Mouse (Mus musculus): ENCODE results near the gene Vasn. TPM values are rescaled to one million over a fixed set of nuclear protein-coding genes. Genes with fewer than 3 reads are reported as not detected.

Vasn gene
- polyA plus RNA-seq, 1 experiment: 1.5 TPM

- TF ChIP-seq POLR2A (IDR thresholded peaks at IDR 0.05; ENCODE audit: borderline replicate concordance, low read depth, low read length) (no peak), CTCF (IDR thresholded peaks at IDR 0.05; ENCODE audit: low read depth, low read length) (no peak)
- H3K27ac ChIP-seq (ENCODE audit: insufficient read depth, low read depth, low read length): no peak overlapping the region
Observed at GRCm38 (mm10) chr16:4598041-4598440, 41.7 kb upstream of the Vasn start.

DNA sequence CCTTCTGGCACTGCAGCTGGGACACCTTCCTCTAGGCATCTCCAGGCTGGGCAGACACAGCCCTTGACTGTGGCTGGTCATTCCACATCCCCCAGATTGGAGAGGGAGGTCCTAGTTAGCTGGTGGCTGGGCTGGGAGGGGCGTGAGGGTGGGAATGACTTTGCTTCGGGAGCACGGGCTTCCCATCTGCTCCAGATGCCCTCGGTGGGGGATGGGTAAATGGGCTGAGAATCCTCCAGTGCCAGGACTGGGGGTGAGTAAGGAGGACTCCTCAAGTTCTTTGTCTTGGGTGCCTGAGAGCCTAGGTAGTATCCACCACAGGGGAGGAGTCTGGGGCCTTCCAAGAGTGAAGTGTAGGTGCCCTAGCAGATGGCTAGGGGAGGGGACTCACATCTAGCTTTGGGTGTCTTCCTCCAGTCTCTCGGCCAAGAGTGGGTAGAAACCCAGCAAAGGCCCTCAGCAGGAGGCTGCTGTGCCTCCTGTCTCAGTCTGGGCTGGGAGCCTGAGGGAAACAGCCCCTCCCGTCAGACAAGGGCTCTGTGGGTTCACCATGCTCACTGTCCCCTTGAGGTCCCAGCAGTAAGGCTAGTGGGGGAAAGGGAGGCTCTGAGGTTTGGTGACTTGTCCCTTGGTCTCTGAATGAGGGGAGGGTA is 40.7 kb upstream of the Vasn start:
- Histone ChIP-seq H3K27ac (ENCODE audit: insufficient read depth, low read depth, low read length) (no peak overlapping the region), H3K4me3 (ENCODE audit: insufficient read depth, low read length) (no peak overlapping the region), H3K4me1 (ENCODE audit: control insufficient read depth, insufficient read depth, low read length) (no peaks in the 10 kb centered on the region)
- TF ChIP-seq POLR2A (IDR thresholded peaks at IDR 0.05; ENCODE audit: borderline replicate concordance, low read depth, low read length): no peak
- no peak for TF ChIP-seq CTCF (IDR thresholded peaks at IDR 0.05; ENCODE audit: low read depth, low read length)

More at GRCm38 (mm10) chr16:4598041-4598440, 41.7 kb upstream of the Vasn start:
- no peaks in the 10 kb centered on the region for H3K4me1 ChIP-seq (ENCODE audit: control insufficient read depth, insufficient read depth, low read length)
- no peak overlapping the region for H3K4me3 ChIP-seq (ENCODE audit: insufficient read depth, low read length)

GRCm38 (mm10) chr16:4599616-4600015 is 40.1 kb upstream of the Vasn start:
- Histone ChIP-seq H3K4me1 (ENCODE audit: control insufficient read depth, insufficient read depth, low read length) (no peaks in the 10 kb centered on the region), H3K27ac (ENCODE audit: insufficient read depth, low read depth, low read length) (no peak overlapping the region), H3K4me3 (ENCODE audit: insufficient read depth, low read length) (no peak overlapping the region)
- no peak for TF ChIP-seq CTCF (IDR thresholded peaks at IDR 0.05; ENCODE audit: low read depth, low read length)
- no peak for TF ChIP-seq POLR2A (IDR thresholded peaks at IDR 0.05; ENCODE audit: borderline replicate concordance, low read depth, low read length)

DNA sequence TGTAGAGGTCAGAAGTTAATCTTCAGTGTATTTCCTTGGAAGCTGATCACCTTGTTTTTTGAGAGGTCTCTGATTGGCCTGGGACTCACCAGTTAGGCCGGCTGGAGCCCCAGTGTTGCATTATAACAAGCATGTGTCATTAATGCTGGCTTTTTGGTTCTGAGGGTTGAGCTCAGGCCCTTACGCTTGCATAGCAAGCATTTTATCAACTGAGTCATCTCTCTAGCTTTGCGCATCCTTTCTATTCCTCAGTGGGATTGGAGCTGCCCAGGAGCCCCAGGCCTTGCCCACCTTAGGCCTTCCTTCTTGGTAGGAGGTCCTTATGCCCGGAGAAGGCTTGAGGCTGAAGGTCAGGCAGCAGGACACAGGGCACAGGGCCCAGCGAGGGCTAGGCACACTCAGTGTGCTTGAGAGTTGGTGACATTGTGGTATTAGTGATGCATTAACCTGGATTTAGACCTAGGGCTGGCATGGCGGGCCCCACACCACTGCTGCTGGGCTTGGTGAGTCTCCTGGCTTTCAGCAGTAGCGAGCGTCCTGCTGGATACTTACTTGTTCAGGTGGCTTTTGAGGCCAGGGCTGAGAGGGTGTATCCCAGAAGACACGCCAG is 38.9 kb upstream of the Vasn start:
- no peak overlapping the region for H3K4me3 ChIP-seq (ENCODE audit: insufficient read depth, low read length)
- no peak overlapping the region for H3K27ac ChIP-seq (ENCODE audit: insufficient read depth, low read depth, low read length)
- H3K4me1 ChIP-seq (ENCODE audit: control insufficient read depth, insufficient read depth, low read length): peaks cover 1% of the 10 kb centered on the region; the same call in 1 of the 2 replicates
- TF ChIP-seq CTCF (IDR thresholded peaks at IDR 0.05; ENCODE audit: low read depth, low read length) (no peak), POLR2A (IDR thresholded peaks at IDR 0.05; ENCODE audit: borderline replicate concordance, low read depth, low read length) (no peak)

DNA sequence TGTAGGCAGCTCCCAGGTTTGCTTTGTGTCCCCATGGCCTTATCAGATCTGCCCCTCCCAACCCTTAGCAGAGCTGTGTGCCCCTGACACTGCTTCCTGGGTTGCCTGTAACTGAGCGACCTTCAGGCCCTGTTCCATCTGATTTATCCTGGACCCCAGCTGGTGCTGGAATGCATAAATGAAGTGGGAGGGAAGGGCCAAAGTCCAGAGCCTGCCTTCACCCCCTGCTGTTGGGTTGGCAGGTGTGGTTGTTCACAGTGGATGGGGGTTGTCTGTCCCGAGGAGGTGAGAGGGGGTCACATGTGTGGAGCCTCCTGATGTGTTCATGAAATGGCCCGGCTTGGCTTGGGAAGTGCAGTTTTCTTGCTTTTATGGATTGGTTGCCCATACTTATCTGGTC is 37.6 kb upstream of the Vasn start:
- peaks cover 14% of the 10 kb centered on the region for H3K4me1 ChIP-seq (ENCODE audit: control insufficient read depth, insufficient read depth, low read length)
- H3K4me3 ChIP-seq (ENCODE audit: insufficient read depth, low read length): no peak overlapping the region
- H3K27ac ChIP-seq (ENCODE audit: insufficient read depth, low read depth, low read length): no peak overlapping the region
- no peak for TF ChIP-seq POLR2A (IDR thresholded peaks at IDR 0.05; ENCODE audit: borderline replicate concordance, low read depth, low read length)
- no peak for TF ChIP-seq CTCF (IDR thresholded peaks at IDR 0.05; ENCODE audit: low read depth, low read length)

DNA sequence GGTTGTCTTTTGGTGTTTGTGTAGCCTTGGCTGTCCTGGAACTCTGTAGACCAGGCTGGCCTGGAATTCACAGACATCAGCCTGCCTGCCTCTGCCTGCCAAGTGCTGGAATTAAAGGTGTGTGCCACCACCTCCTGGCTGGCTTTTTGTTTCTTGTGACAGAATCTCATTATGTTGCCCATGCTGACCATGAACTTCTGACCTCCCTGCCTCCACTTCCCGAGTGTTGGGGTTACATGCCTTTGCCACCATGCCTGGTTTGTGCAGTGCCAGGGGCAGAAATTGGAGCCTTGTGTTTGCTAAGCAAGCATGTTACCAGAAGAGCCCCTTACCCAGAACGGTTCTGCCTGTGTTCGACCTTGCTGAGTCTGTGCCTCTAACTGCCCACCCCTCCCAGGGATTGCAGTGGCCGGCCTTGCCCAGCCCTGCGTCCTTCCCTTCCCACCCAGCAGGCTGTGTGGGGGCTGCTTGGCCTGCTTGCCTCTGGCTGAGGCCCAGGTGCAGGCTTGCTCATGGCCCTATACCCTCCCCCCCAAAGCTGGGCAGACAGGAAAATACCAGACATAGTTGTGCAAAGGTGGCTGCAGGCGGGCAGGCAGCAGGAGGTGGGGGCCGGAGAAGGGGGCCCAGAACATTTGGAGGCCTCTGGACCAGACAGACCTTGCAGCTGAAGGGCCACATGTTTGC is 36.8 kb upstream of the Vasn start:
- H3K4me1 ChIP-seq (ENCODE audit: control insufficient read depth, insufficient read depth, low read length): peaks cover 14% of the 10 kb centered on the region
- H3K27ac ChIP-seq (ENCODE audit: insufficient read depth, low read depth, low read length): no peak overlapping the region
- no peak overlapping the region for H3K4me3 ChIP-seq (ENCODE audit: insufficient read depth, low read length)
- TF ChIP-seq POLR2A (IDR thresholded peaks at IDR 0.05; ENCODE audit: borderline replicate concordance, low read depth, low read length) (no peak), CTCF (IDR thresholded peaks at IDR 0.05; ENCODE audit: low read depth, low read length) (no peak)

DNA sequence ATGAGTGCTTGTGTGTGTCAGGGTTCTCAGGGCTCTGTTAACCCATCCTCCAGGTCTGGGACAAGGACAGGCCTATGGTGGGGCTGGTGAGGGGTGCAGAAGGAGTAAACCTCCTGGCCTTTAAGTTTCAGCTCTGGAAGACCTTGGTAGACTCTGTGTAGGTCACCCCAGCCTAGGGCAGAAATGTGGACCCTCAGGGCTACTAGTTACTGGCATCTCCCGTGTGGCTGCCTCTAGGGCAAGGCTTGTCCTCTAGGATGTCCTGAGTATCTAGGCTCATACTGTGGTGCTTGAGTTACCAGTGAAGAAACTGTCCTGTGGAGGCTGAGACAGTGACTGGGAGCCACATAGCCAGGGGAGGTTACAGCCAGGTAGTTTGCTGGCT is 36.3 kb upstream of the Vasn start:
- no peak overlapping the region for H3K27ac ChIP-seq (ENCODE audit: insufficient read depth, low read depth, low read length)
- TF ChIP-seq POLR2A (IDR thresholded peaks at IDR 0.05; ENCODE audit: borderline replicate concordance, low read depth, low read length) (no peak), CTCF (IDR thresholded peaks at IDR 0.05; ENCODE audit: low read depth, low read length) (no peak)

DNA sequence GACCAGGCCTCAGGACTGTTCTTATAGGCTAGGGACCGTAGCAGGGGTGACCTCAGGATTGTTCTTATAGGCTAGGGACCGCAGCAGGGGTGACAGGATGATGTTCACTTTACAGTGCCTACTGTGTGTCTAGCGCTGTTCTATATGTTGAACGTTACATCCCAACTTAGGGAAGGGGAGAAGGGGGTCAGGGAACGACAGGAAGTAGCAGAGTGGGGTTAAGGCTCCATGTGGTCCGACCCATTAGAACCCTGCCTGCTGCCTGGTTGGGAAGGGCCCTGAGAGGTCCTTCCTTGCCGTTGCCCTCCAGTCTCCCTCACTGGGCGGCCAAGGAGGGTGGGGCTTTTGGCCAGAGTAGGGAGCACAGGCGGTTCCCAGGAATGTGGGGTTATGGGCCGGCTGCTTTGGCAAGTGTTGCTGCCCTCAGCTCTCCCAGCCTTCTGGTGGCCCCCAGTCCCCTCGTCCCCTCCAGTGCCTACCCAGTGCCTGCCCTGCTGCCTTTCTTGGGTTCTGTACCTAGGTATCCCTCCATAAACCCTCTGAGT is 35.4 kb upstream of the Vasn start:
- peaks cover 14% of the 10 kb centered on the region for H3K4me1 ChIP-seq (ENCODE audit: control insufficient read depth, insufficient read depth, low read length)
- TF ChIP-seq CTCF (IDR thresholded peaks at IDR 0.05; ENCODE audit: low read depth, low read length) (no peak), POLR2A (IDR thresholded peaks at IDR 0.05; ENCODE audit: borderline replicate concordance, low read depth, low read length) (no peak)
- H3K27ac ChIP-seq (ENCODE audit: insufficient read depth, low read depth, low read length): no peak overlapping the region
- no peak overlapping the region for H3K4me3 ChIP-seq (ENCODE audit: insufficient read depth, low read length)

More for the DNA sequence above, 36.3 kb upstream of the Vasn start:
- Histone ChIP-seq H3K4me3 (ENCODE audit: insufficient read depth, low read length) (no peak overlapping the region), H3K4me1 (ENCODE audit: control insufficient read depth, insufficient read depth, low read length) (peaks cover 14% of the 10 kb centered on the region)

DNA sequence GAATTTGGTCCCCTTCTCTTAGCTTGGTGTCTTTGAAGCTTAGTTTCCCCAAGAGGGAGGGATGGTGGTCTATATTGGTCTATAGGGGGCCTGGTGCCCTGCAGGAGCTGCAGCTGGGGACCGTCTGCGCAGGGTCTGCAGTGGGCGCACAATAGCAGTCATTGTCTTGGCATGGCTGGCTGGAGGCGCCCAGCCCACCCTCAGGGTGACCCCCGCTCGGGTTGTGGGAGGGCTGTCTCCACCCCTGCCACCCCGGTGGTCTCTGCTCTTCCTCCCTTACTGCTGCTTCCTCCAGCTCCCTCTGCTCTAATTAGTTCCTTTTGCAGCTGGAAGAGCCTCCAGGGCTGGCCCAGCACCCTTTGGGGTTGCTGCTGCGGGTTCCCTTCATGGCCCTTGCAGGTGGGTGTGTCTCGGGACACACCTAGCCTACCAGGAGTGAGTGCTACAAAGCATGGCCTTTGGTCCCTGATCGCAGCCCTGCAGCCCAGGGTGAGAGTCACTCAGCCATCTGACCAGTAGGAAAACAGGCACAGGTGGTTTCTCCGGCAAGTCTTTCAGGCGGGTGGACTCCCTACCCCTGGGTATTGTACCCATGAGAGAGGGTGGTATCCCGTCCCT is 34.1 kb upstream of the Vasn start:
- Histone ChIP-seq H3K27ac (ENCODE audit: insufficient read depth, low read depth, low read length) (no peak overlapping the region), H3K4me3 (ENCODE audit: insufficient read depth, low read length) (no peak overlapping the region), H3K4me1 (ENCODE audit: control insufficient read depth, insufficient read depth, low read length) (peaks cover 14% of the 10 kb centered on the region)
- TF ChIP-seq CTCF (IDR thresholded peaks at IDR 0.05; ENCODE audit: low read depth, low read length) (no peak), POLR2A (IDR thresholded peaks at IDR 0.05; ENCODE audit: borderline replicate concordance, low read depth, low read length) (no peak)
